Mouse (Mus musculus) lung, embryonic 14.5 days (tissue): Measurements from ENCODE around the gene Sobp. TPM values are rescaled to one million over a fixed set of nuclear protein-coding genes. Genes with fewer than 3 reads are reported as not detected.

Experiments used
- ATAC-seq: fragments of 200-750 bp; cut with Nextera tagmentation; 2 replicates; pipeline ENCODE4 v1.8.0; 2017; ENCODE audit warnings: mild to moderate bottlenecking, moderate TSS enrichment, moderate library complexity; ENCODE audit not compliant: insufficient read depth
- DNase-seq: peaks from one replicate; pipeline ENCODE4 v3.0.0-alpha.2; 2015
- H3K27ac ChIP-seq: fragments of 300-500 bp; sonication (generic); 2 replicates; pipeline ENCODE4 v1.5.1; 2014; ENCODE audit warnings: low read depth, mild to moderate bottlenecking, moderate library complexity
- H3K27me3 ChIP-seq: fragments of 300-500 bp; sonication (generic); 2 replicates; pipeline ENCODE4 v1.6.1; 2014; ENCODE audit warnings: low read length, control low read depth; ENCODE audit not compliant: insufficient read depth
- H3K36me3 ChIP-seq: fragments of 300-500 bp; sonication (generic); 2 replicates; pipeline ENCODE4 v1.6.1; 2014; ENCODE audit warnings: control low read depth; ENCODE audit not compliant: insufficient read depth
- H3K4me1 ChIP-seq: fragments of 300-500 bp; sonication (generic); 2 replicates; pipeline ENCODE4 v1.6.1; 2014; ENCODE audit warnings: antibody characterized with exemption, control low read depth; ENCODE audit not compliant: insufficient read depth
- H3K4me2 ChIP-seq: fragments of 300-500 bp; sonication (generic); 2 replicates; pipeline ENCODE4 v1.6.1; 2014; ENCODE audit warnings: mild to moderate bottlenecking
- H3K4me3 ChIP-seq: fragments of 300-500 bp; sonication (generic); 2 replicates; pipeline ENCODE4 v1.5.1; 2014; ENCODE audit warnings: low read depth, low read length
- H3K9ac ChIP-seq: fragments of 300-500 bp; sonication (generic); 2 replicates; pipeline ENCODE4 v1.6.1; 2014
- H3K9me3 ChIP-seq: fragments of 300-500 bp; sonication (generic); 2 replicates; pipeline ENCODE4 v1.6.1; 2016; ENCODE audit warnings: low read depth, low read length, control low read depth
- CTCF ChIP-seq: IDR thresholded peaks from 2 replicates; pipeline ENCODE4 v1.5.1; 2016; ENCODE audit warnings: antibody characterized with exemption, low read depth
- WGBS: fragments of 180-500 bp; shearing (Covaris S2); extraction: QIAGEN DNeasy Blood & Tissue Kit; methylation state at CpG from one replicate; pipeline ENCODE4 v1.1.7; 2014; 5-methylcytosine and 5-hydroxymethylcytosine counted together
- polyA plus RNA-seq: library from polyadenylated mRNA; unstranded; fragments of >200 nt; fragmentation: Nextera tagmentation; extraction: Ambion mirVana; gene quantifications from 2 replicates; pipeline ENCODE4 v1.2.1, GENCODE M21; 2014

The Sobp gene
- polyA plus RNA-seq, 1 experiment from 2014 or later = 0.66 TPM

- H3K27me3 ChIP-seq = peaks cover 45% of the 10 kb centered on the region
- H3K4me1 ChIP-seq = 0 out of 2 replicates have a peak, but pooled peaks cover 2% of the 10 kb centered on the region
- no peak overlapping the region for H3K27ac ChIP-seq
- peak overlapping the region; percentile 55 for H3K4me3 ChIP-seq
- no peaks in the 10 kb centered on the region for H3K9me3 ChIP-seq
- WGBS = 3% methylated on average over 29 of the region's 29 CpGs
- no peaks in the 10 kb centered on the region for H3K36me3 ChIP-seq
- peak overlapping the region; percentile 94 for H3K4me2 ChIP-seq
- DNase-seq (no peak), ATAC-seq (peak; percentile 36; the same call in 1 of the 2 replicates)
- no peak for TF ChIP-seq CTCF
- H3K9ac ChIP-seq = no peak overlapping the region
These were observed 152.1 kb downstream of the Sobp start for GRCm38 (mm10) chr10:43022190-43022761.

GRCm38 (mm10) chr10:43021512-43022116 is 152.7 kb downstream of the Sobp start:
- H3K4me3 ChIP-seq = peak overlapping the region; percentile 55
- no peaks in the 10 kb centered on the region for H3K36me3 ChIP-seq
- H3K9ac ChIP-seq = peak overlapping the region; percentile 49
- WGBS = 1% methylated on average over 69 of the region's 69 CpGs
- 0 out of 2 replicates have a peak, but pooled peaks cover 2% of the 10 kb centered on the region for H3K4me1 ChIP-seq
- peak; percentile 43 for DNase-seq
- no peaks in the 10 kb centered on the region for H3K9me3 ChIP-seq
- peak overlapping the region; percentile 94 for H3K4me2 ChIP-seq
- H3K27ac ChIP-seq = no peak overlapping the region
- H3K27me3 ChIP-seq = peaks cover 45% of the 10 kb centered on the region
- no peak for TF ChIP-seq CTCF
- ATAC-seq = peak; percentile 67; the same call in 1 of the 2 replicates

DNA sequence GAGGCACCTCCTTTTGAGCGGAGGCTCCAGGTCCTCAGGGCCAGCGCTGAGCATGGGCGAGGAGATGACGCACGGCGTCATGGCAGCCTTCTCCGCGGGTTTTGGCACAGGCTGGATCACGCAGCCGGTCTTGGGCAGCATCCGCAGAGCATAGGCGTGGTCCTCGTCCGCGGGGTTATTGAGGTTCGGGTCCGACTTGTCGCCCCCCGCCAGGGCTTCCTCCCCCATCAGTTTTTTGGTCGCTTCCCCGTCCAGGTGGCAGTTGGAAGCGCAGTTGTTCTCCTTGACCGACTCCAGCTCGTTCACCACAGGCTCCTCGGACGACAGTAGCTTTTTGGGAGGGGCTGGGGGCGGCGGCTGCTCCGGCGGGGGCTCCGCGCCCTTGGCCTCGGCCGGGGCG is 153.3 kb downstream of the Sobp start:
- 2% methylated on average over 35 of the region's 35 CpGs for WGBS
- H3K27me3 ChIP-seq = peaks cover 45% of the 10 kb centered on the region
- H3K4me1 ChIP-seq = 0 out of 2 replicates have a peak, but pooled peaks cover 2% of the 10 kb centered on the region

GRCm38 (mm10) chr10:43014782-43015181 is 159.5 kb downstream of the Sobp start:
- no peak overlapping the region for H3K4me2 ChIP-seq
- H3K36me3 ChIP-seq = no peaks in the 10 kb centered on the region
- no peak overlapping the region for H3K27ac ChIP-seq
- H3K9me3 ChIP-seq = no peaks in the 10 kb centered on the region
- TF ChIP-seq CTCF = no peak
- 82% methylated on average over 5 of the region's 5 CpGs for WGBS
- no peak overlapping the region for H3K4me3 ChIP-seq
- ATAC-seq (no peak), DNase-seq (no peak)
- no peaks in the 10 kb centered on the region for H3K4me1 ChIP-seq
- no peak overlapping the region for H3K9ac ChIP-seq
- peaks cover 7% of the 10 kb centered on the region; the same call in 1 of the 2 replicates for H3K27me3 ChIP-seq

More for the DNA sequence above, 153.3 kb downstream of the Sobp start:
- Histone ChIP-seq H3K36me3 (no peaks in the 10 kb centered on the region), H3K27ac (no peak overlapping the region), H3K4me3 (peak overlapping the region; percentile 55), H3K9ac (peak overlapping the region; percentile 49), H3K9me3 (no peaks in the 10 kb centered on the region), H3K4me2 (peak overlapping the region; percentile 94)
- TF ChIP-seq CTCF = no peak
- DNase-seq = no peak
- no peak for ATAC-seq

GRCm38 (mm10) chr10:43014358-43014757 is 160.0 kb downstream of the Sobp start:
- Histone ChIP-seq H3K36me3 (no peaks in the 10 kb centered on the region), H3K4me2 (no peak overlapping the region), H3K9me3 (no peaks in the 10 kb centered on the region), H3K9ac (no peak overlapping the region), H3K4me3 (no peak overlapping the region), H3K4me1 (no peaks in the 10 kb centered on the region), H3K27me3 (0 out of 2 replicates have a peak, but pooled peaks cover 5% of the 10 kb centered on the region), H3K27ac (no peak overlapping the region)
- 79% methylated on average over 4 of the region's 4 CpGs for WGBS
- TF ChIP-seq CTCF = no peak
- DNase-seq (no peak), ATAC-seq (no peak)

DNA sequence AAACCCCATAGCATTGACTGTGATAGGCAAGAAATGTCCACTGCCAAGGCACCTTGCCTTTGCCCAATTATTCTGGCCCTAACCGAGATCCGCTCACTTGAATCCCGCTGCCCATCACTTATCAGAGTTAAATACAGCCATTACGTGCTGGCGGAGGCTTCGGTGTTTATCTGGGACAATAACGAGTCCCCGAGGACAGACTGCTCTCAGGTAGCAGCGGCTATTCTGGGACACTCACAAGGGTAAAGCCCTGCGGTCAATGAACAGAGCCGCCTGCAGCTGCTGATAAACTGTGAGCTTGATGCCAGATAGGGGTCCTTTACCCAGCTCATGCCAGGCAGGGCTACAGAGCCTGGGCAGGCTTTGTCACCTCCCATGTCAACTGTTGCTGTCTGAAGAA is 166.2 kb downstream of the Sobp start:
- DNase-seq (no peak), ATAC-seq (no peak)
- Histone ChIP-seq H3K9me3 (no peaks in the 10 kb centered on the region), H3K4me2 (no peak overlapping the region), H3K36me3 (no peaks in the 10 kb centered on the region), H3K4me1 (no peaks in the 10 kb centered on the region; the same call in 1 of the 2 replicates), H3K27ac (no peak overlapping the region), H3K27me3 (no peaks in the 10 kb centered on the region), H3K4me3 (no peak overlapping the region), H3K9ac (no peak overlapping the region)
- no peak for TF ChIP-seq CTCF
- WGBS = 58% methylated on average over 11 of the region's 11 CpGs

- Histone ChIP-seq H3K27ac (no peak overlapping the region), H3K4me2 (no peak overlapping the region), H3K4me1 (no peaks in the 10 kb centered on the region; the same call in 1 of the 2 replicates), H3K36me3 (no peaks in the 10 kb centered on the region), H3K9ac (no peak overlapping the region), H3K4me3 (no peak overlapping the region), H3K27me3 (no peaks in the 10 kb centered on the region), H3K9me3 (no peaks in the 10 kb centered on the region)
- no peak for TF ChIP-seq CTCF
- WGBS = 78% methylated on average over 4 of the region's 4 CpGs
- DNase-seq (no peak), ATAC-seq (no peak)
These were observed 167.8 kb downstream of the Sobp start for GRCm38 (mm10) chr10:43006534-43006933.
